ENCODE assay signal across 32 mouse cellular contexts in genomic region chr8:45988189-45988588, GRCm38 (mm10). TPM values are rescaled to one million over a fixed set of nuclear protein-coding genes. Genes with fewer than 3 reads are reported as not detected.
DNase-seq lines count a peak whose midpoint lies in the region; ATAC-seq and TF ChIP-seq lines count a peak whose summit lies in the region.
"Had no signal": no experiment of that assay in that cellular context is flagged by ENCODE, and none has a peak within 500 bp of the region (broad histone marks: within the 10 kb centered on the region; RNA-seq: fewer than 3 reads in every experiment).

No protein-coding gene starts in this region.

- no peak overlapping the region for H3K4me2 ChIP-seq in liver, embryonic 13.5 days
- no peak overlapping the region for H3K4me2 ChIP-seq in liver, embryonic 16.5 days (ENCODE audit: low read depth, low read length)
- H3K4me2 ChIP-seq: forebrain, embryonic 13.5 days; heart, embryonic 11.5 days; hindbrain, embryonic 12.5 days; hindbrain, embryonic 15.5 days had no signal

- H3K4me3 ChIP-seq in MEL (ENCODE audit: control insufficient read depth in 1 of 2, insufficient read depth in 1 of 2, low read depth in 2 of 2, low read length in 2 of 2) = no peak overlapping the region
- H3K4me3 ChIP-seq in liver, embryonic 13.5 days (replicated peaks) = no peak overlapping the region
- H3K4me3 ChIP-seq in liver, embryonic 16.5 days (ENCODE audit: low read depth, low read length) = no peak overlapping the region
- H3K4me3 ChIP-seq in heart, adult 2 months = no peak overlapping the region
- H3K4me3 ChIP-seq: forebrain, embryonic 10.5 days; forebrain, embryonic 13.5 days; hindbrain, embryonic 12.5 days; hindbrain, embryonic 15.5 days had no signal

- 14% methylated on average over 2 of the region's 2 CpGs for WGBS in liver, embryonic 13.5 days (ENCODE audit: insufficient replicate concordance)
- 31% methylated on average over 2 of the region's 2 CpGs for WGBS in liver, embryonic 16.5 days (ENCODE audit: insufficient replicate concordance)
- 53% methylated on average over 2 of the region's 2 CpGs for WGBS in heart, adult 2 months

- no peak overlapping the region for H3K9ac ChIP-seq in MEL (ENCODE audit: control insufficient read depth, low read depth, low read length, poor library complexity, severe bottlenecking)
- H3K9ac ChIP-seq in liver, embryonic 13.5 days = no peak overlapping the region
- no peak overlapping the region for H3K9ac ChIP-seq in liver, embryonic 16.5 days (ENCODE audit: low read depth, low read length)
- H3K9ac ChIP-seq in heart, adult 2 months (ENCODE audit: low read depth, low read length) = no peak overlapping the region
- H3K9ac ChIP-seq: forebrain, embryonic 13.5 days; hindbrain, embryonic 12.5 days; hindbrain, embryonic 15.5 days had no signal

- no peaks in the 10 kb centered on the region for H3K9me3 ChIP-seq in MEL (replicated peaks; ENCODE audit: insufficient read depth, low read length)
- H3K9me3 ChIP-seq in liver, embryonic 13.5 days (replicated peaks) = no peaks in the 10 kb centered on the region
- no peaks in the 10 kb centered on the region for H3K9me3 ChIP-seq in liver, embryonic 16.5 days (replicated peaks; ENCODE audit: control insufficient read depth, low read length)
- H3K9me3 ChIP-seq: forebrain, embryonic 10.5 days; forebrain, embryonic 13.5 days; G1E; hindbrain, embryonic 12.5 days; hindbrain, embryonic 15.5 days had no signal

- no peak for TF ChIP-seq POLR2A in MEL (IDR thresholded peaks at IDR 0.05; ENCODE audit: control insufficient read depth in 1 of 2, insufficient read depth in 1 of 2, low read depth in 1 of 2, low read length in 2 of 2, poor library complexity in 1 of 2)
- no peak for TF ChIP-seq POLR2A in heart, adult 2 months (IDR thresholded peaks at IDR 0.05; ENCODE audit: insufficient read depth, low read depth, low read length)

- H3K27me3 ChIP-seq in MEL (ENCODE audit: control insufficient read depth in 1 of 2, insufficient read depth in 2 of 2, low read length in 2 of 2) = no peaks in the 10 kb centered on the region
- H3K27me3 ChIP-seq in liver, embryonic 13.5 days = no peaks in the 10 kb centered on the region
- H3K27me3 ChIP-seq in liver, embryonic 16.5 days (ENCODE audit: control insufficient read depth, insufficient read depth, low read depth, low read length) = no peaks in the 10 kb centered on the region
- no peaks in the 10 kb centered on the region for H3K27me3 ChIP-seq in heart, adult 2 months (ENCODE audit: control insufficient read depth, insufficient read depth, low read length)
- H3K27me3 ChIP-seq: CH12.LX; forebrain, embryonic 13.5 days; hindbrain, embryonic 12.5 days; hindbrain, embryonic 15.5 days had no signal

- no peak for DNase-seq in MEL (ENCODE audit: low read depth, low spot score)
- DNase-seq in liver, embryonic 13.5 days = no peak
- no peak for DNase-seq in urinary bladder, adult 2 months (ENCODE audit: low spot score)
- no peak for DNase-seq in heart, adult 2 months
- DNase-seq in thymus, postnatal 0 days (ENCODE audit: low spot score) = no peak
- DNase-seq: adrenal gland, adult 8-10 months; adrenal gland, postnatal 25 days; B cell, adult 2 months; cerebellum, adult 11-12 months; cerebellum, adult 8-10 months; cerebellum, postnatal 10 days; cerebellum, postnatal 36 days; embryo, embryonic 11 days; gastrocnemius, postnatal 10 days; gastrocnemius, postnatal 36 days had no signal

- no peak for TF ChIP-seq RAD21 in MEL (IDR thresholded peaks at IDR 0.05; ENCODE audit: low read depth, low read length)

- H3K27ac ChIP-seq in MEL (ENCODE audit: control insufficient read depth, low read depth, low read length) = no peak overlapping the region
- no peak overlapping the region for H3K27ac ChIP-seq in liver, embryonic 13.5 days
- H3K27ac ChIP-seq in liver, embryonic 16.5 days (ENCODE audit: low read length) = no peak overlapping the region
- no peak overlapping the region for H3K27ac ChIP-seq in heart, adult 2 months
- H3K27ac ChIP-seq: forebrain, embryonic 10.5 days; forebrain, embryonic 13.5 days; hindbrain, embryonic 12.5 days; hindbrain, embryonic 15.5 days had no signal

- ATAC-seq in liver, embryonic 13.5 days (ENCODE audit: low read depth) = peak; percentile 70
- peak; percentile 76 for ATAC-seq in liver, embryonic 16.5 days (ENCODE audit: low read depth)
- ATAC-seq in megakaryocyte-erythroid progenitor cell, adult 5-6 weeks (replicated peaks; ENCODE audit: low FRiP score, low TSS enrichment, poor library complexity, severe bottlenecking) = peak; percentile 79
- ATAC-seq: forebrain, embryonic 13.5 days; forebrain, embryonic 16.5 days had no signal

- no peak for TF ChIP-seq EP300 in MEL (IDR thresholded peaks at IDR 0.05; ENCODE audit: low read depth in 1 of 2, low read length in 2 of 2)
- TF ChIP-seq EP300 in heart, adult 2 months (IDR thresholded peaks at IDR 0.05; ENCODE audit: insufficient read depth, low read depth, low read length) = no peak

- peaks cover 6 to 40% of the 10 kb centered on the region in 2 experiments; a peak in 3 of 4 replicates for H3K36me3 ChIP-seq in MEL (ENCODE audit: control insufficient read depth in 1 of 2, insufficient read depth in 2 of 2, low read length in 2 of 2)
- peaks cover 40% of the 10 kb centered on the region for H3K36me3 ChIP-seq in liver, embryonic 13.5 days
- H3K36me3 ChIP-seq in liver, embryonic 16.5 days (ENCODE audit: control insufficient read depth, insufficient read depth) = peaks cover 10% of the 10 kb centered on the region
- H3K36me3 ChIP-seq in heart, adult 2 months (ENCODE audit: control insufficient read depth, insufficient read depth, low read length) = no peaks in the 10 kb centered on the region; the same call in 1 of the 2 replicates

- H3K79me2 ChIP-seq in MEL (ENCODE audit: control insufficient read depth, insufficient read depth, low read length, poor library complexity) = no peaks in the 10 kb centered on the region
- no peaks in the 10 kb centered on the region for H3K79me2 ChIP-seq in heart, adult 2 months (replicated peaks; ENCODE audit: control insufficient read depth, insufficient read depth, low read length)

- no peak for TF ChIP-seq CTCF in MEL (IDR thresholded peaks at IDR 0.05 in 2 of 3, conservative IDR thresholded peaks at IDR 0.05 in 1 of 3; ENCODE audit: control insufficient read depth in 1 of 3, insufficient read depth in 1 of 3, low read depth in 2 of 3, low read length in 3 of 3, poor library complexity in 1 of 3, severe bottlenecking in 1 of 3)
- TF ChIP-seq CTCF in heart, adult 2 months (IDR thresholded peaks at IDR 0.05) = no peak

- peaks cover 0 to 7% of the 10 kb centered on the region in 2 experiments; a peak in 2 of 4 replicates for H3K4me1 ChIP-seq in MEL (ENCODE audit: control insufficient read depth in 1 of 2, insufficient read depth in 2 of 2, low read length in 2 of 2)
- H3K4me1 ChIP-seq in liver, embryonic 13.5 days (replicated peaks) = peaks cover 8% of the 10 kb centered on the region
- peaks cover 2% of the 10 kb centered on the region; the same call in 1 of the 2 replicates for H3K4me1 ChIP-seq in liver, embryonic 16.5 days (ENCODE audit: control insufficient read depth, low read depth, low read length)
- no peaks in the 10 kb centered on the region for H3K4me1 ChIP-seq in heart, adult 2 months (ENCODE audit: control insufficient read depth, insufficient read depth, low read length)
- H3K4me1 ChIP-seq: forebrain, embryonic 10.5 days; forebrain, embryonic 13.5 days; hindbrain, embryonic 12.5 days; hindbrain, embryonic 15.5 days had no signal

- intact Hi-C loops in heart, adult 2 months (cut with DNase I) = no loop called here

RNA-seq across cellular contexts. Expression of gene Lrp2bp, which starts 10.9 kb away (rescaled TPM):
- total RNA-seq in MEL (2012; rRNA removed) = 0.16 TPM in 1 of 2 replicates, not detected in the other
- polyA plus RNA-seq in MEL (2012; ENCODE audit: insufficient read depth in 1 of 2, insufficient read length in 2 of 2, low read depth in 1 of 2, low replicate concordance in 2 of 2, missing spikeins in 1 of 2) = under 1 TPM in 1 of 2 experiments, not detected in 1; 0.40 TPM
- polyA plus RNA-seq in liver, embryonic 13.5 days (2015; fragmentation: Nextera tagmentation; extraction: Ambion mirVana) = 0.05 TPM in 1 of 2 replicates, not detected in the other
- 0.05 TPM in 1 of 2 replicates, not detected in the other for polyA plus RNA-seq in liver, embryonic 16.5 days (2015; fragmentation: Nextera tagmentation; extraction: Ambion mirVana)
- 0.66 TPM in 1 of 2 replicates, not detected in the other for total RNA-seq in megakaryocyte-erythroid progenitor cell, adult 5-6 weeks (2014; fragmentation: Nextera tagmentation)
- total RNA-seq in megakaryocyte-erythroid progenitor cell, adult 5-6 weeks (2017) = not detected in 2 replicates
- 0.21 and 0.44 TPM in 2 replicates for polyA plus RNA-seq in urinary bladder, adult 2 months (2012; rRNA removed)
- total RNA-seq in heart, adult 2 months (2021) = 1 to 10 TPM in 1 of 2 experiments, under 1 TPM in 1; 0.55 to 1.3 TPM
- 0.61 and 1.4 TPM in 2 replicates for polyA plus RNA-seq in heart, adult 2 months (2012; rRNA removed)
- polyA plus RNA-seq in thymus, postnatal 0 days (2015; fragmentation: Nextera tagmentation; extraction: Ambion mirVana) = 0.13 and 0.20 TPM in 2 replicates
- total RNA-seq: CH12.LX; granulocyte monocyte progenitor cell, adult 5-6 weeks had no signal
- polyA plus RNA-seq: G1E had no signal

RNA-seq across cellular contexts. Expression of gene Ufsp2, which starts 12.9 kb away (rescaled TPM):
- total RNA-seq in MEL (2012; rRNA removed) = 45.0 and 61.7 TPM in 2 replicates
- polyA plus RNA-seq in MEL (2012; ENCODE audit: insufficient read depth in 1 of 2, insufficient read length in 2 of 2, low read depth in 1 of 2, low replicate concordance in 2 of 2, missing spikeins in 1 of 2) = 10 to 100 TPM in 1 of 2 experiments, not detected in 1; 58.9 TPM
- polyA plus RNA-seq in liver, embryonic 13.5 days (2015; fragmentation: Nextera tagmentation; extraction: Ambion mirVana) = 42.1 and 42.8 TPM in 2 replicates
- 32.9 and 33.7 TPM in 2 replicates for polyA plus RNA-seq in liver, embryonic 16.5 days (2015; fragmentation: Nextera tagmentation; extraction: Ambion mirVana)
- total RNA-seq in megakaryocyte-erythroid progenitor cell, adult 5-6 weeks (2014; fragmentation: Nextera tagmentation) = 40.9 and 41.1 TPM in 2 replicates
- total RNA-seq in megakaryocyte-erythroid progenitor cell, adult 5-6 weeks (2017) = 72.1 and 82.1 TPM in 2 replicates
- polyA plus RNA-seq in urinary bladder, adult 2 months (2012; rRNA removed) = 51.4 and 57.1 TPM in 2 replicates
- total RNA-seq in heart, adult 2 months (2021) = 10 to 100 TPM; 25.3 to 25.9 TPM
- 12.1 and 27.1 TPM in 2 replicates for polyA plus RNA-seq in heart, adult 2 months (2012; rRNA removed)
- polyA plus RNA-seq in thymus, postnatal 0 days (2015; fragmentation: Nextera tagmentation; extraction: Ambion mirVana) = 53.6 and 53.9 TPM in 2 replicates

RNA-seq across cellular contexts. Expression of gene 1700029J07Rik, which starts 13.1 kb away (rescaled TPM):
- 0.65 and 0.81 TPM in 2 replicates for total RNA-seq in MEL (2012; rRNA removed)
- polyA plus RNA-seq in MEL (2012; ENCODE audit: insufficient read depth in 1 of 2, insufficient read length in 2 of 2, low read depth in 1 of 2, low replicate concordance in 2 of 2, missing spikeins in 1 of 2) = 1 to 10 TPM in 1 of 2 experiments, not detected in 1; 1.5 TPM
- polyA plus RNA-seq in liver, embryonic 13.5 days (2015; fragmentation: Nextera tagmentation; extraction: Ambion mirVana) = 0.56 and 0.70 TPM in 2 replicates
- 0.40 and 0.68 TPM in 2 replicates for polyA plus RNA-seq in liver, embryonic 16.5 days (2015; fragmentation: Nextera tagmentation; extraction: Ambion mirVana)
- 1.6 and 3.2 TPM in 2 replicates for total RNA-seq in megakaryocyte-erythroid progenitor cell, adult 5-6 weeks (2014; fragmentation: Nextera tagmentation)
- total RNA-seq in megakaryocyte-erythroid progenitor cell, adult 5-6 weeks (2017) = 0.08 and 3.5 TPM in 2 replicates
- polyA plus RNA-seq in urinary bladder, adult 2 months (2012; rRNA removed) = 8.5 and 11.2 TPM in 2 replicates
- under 1 TPM; 0.59 to 0.76 TPM for total RNA-seq in heart, adult 2 months (2021)
- polyA plus RNA-seq in heart, adult 2 months (2012; rRNA removed) = 0.66 and 0.94 TPM in 2 replicates
- polyA plus RNA-seq in thymus, postnatal 0 days (2015; fragmentation: Nextera tagmentation; extraction: Ambion mirVana) = 1.3 and 1.5 TPM in 2 replicates

RNA-seq across cellular contexts. Expression of gene Ankrd37, which starts 17.3 kb away (rescaled TPM):
- 15.5 and 139 TPM in 2 replicates for total RNA-seq in MEL (2012; rRNA removed)
- 10 to 100 TPM in 1 of 2 experiments, not detected in 1; 30.8 TPM for polyA plus RNA-seq in MEL (2012; ENCODE audit: insufficient read depth in 1 of 2, insufficient read length in 2 of 2, low read depth in 1 of 2, low replicate concordance in 2 of 2, missing spikeins in 1 of 2)
- polyA plus RNA-seq in liver, embryonic 13.5 days (2015; fragmentation: Nextera tagmentation; extraction: Ambion mirVana) = 4.7 and 4.9 TPM in 2 replicates
- polyA plus RNA-seq in liver, embryonic 16.5 days (2015; fragmentation: Nextera tagmentation; extraction: Ambion mirVana) = 6.1 and 7.8 TPM in 2 replicates
- total RNA-seq in megakaryocyte-erythroid progenitor cell, adult 5-6 weeks (2014; fragmentation: Nextera tagmentation) = 0.79 TPM in 1 of 2 replicates, not detected in the other
- 2.3 and 8.4 TPM in 2 replicates for total RNA-seq in megakaryocyte-erythroid progenitor cell, adult 5-6 weeks (2017)
- polyA plus RNA-seq in urinary bladder, adult 2 months (2012; rRNA removed) = 6.2 and 6.8 TPM in 2 replicates
- 1 to 10 TPM; 4.5 TPM for total RNA-seq in heart, adult 2 months (2021)
- polyA plus RNA-seq in heart, adult 2 months (2012; rRNA removed) = 5.2 and 7.1 TPM in 2 replicates
- 14.5 and 16.1 TPM in 2 replicates for polyA plus RNA-seq in thymus, postnatal 0 days (2015; fragmentation: Nextera tagmentation; extraction: Ambion mirVana)
- total RNA-seq: adrenal gland, postnatal 25 days; granulocyte monocyte progenitor cell, adult 5-6 weeks had no signal

RNA-seq across cellular contexts. Expression of gene Ccdc110, which starts 53.8 kb away (rescaled TPM):
- not detected in 2 replicates for total RNA-seq in MEL (2012; rRNA removed)
- not detected for polyA plus RNA-seq in MEL (2012; ENCODE audit: insufficient read depth in 1 of 2, insufficient read length in 2 of 2, low read depth in 1 of 2, low replicate concordance in 2 of 2, missing spikeins in 1 of 2)
- polyA plus RNA-seq in liver, embryonic 13.5 days (2015; fragmentation: Nextera tagmentation; extraction: Ambion mirVana) = not detected in 2 replicates
- not detected in 2 replicates for polyA plus RNA-seq in liver, embryonic 16.5 days (2015; fragmentation: Nextera tagmentation; extraction: Ambion mirVana)
- not detected in 2 replicates for total RNA-seq in megakaryocyte-erythroid progenitor cell, adult 5-6 weeks (2014; fragmentation: Nextera tagmentation)
- not detected in 2 replicates for total RNA-seq in megakaryocyte-erythroid progenitor cell, adult 5-6 weeks (2017)
- polyA plus RNA-seq in urinary bladder, adult 2 months (2012; rRNA removed) = not detected in 2 replicates
- total RNA-seq in heart, adult 2 months (2021) = not detected
- polyA plus RNA-seq in heart, adult 2 months (2012; rRNA removed) = not detected in 2 replicates
- not detected in 2 replicates for polyA plus RNA-seq in thymus, postnatal 0 days (2015; fragmentation: Nextera tagmentation; extraction: Ambion mirVana)
- total RNA-seq: adrenal gland, adult 8-10 months; adrenal gland, postnatal 25 days; CH12.LX; G1E; gastrocnemius, postnatal 10 days; gastrocnemius, postnatal 36 days; granulocyte monocyte progenitor cell, adult 5-6 weeks; heart, adult 8-10 months; heart, postnatal 25 days; hematopoietic stem cell, adult 5-6 weeks had no signal
- polyA plus RNA-seq: embryonic facial prominence, embryonic 14.5 days; G1E; heart, embryonic 14.5 days; heart, postnatal 0 days had no signal
